Mouse (Mus musculus) liver, embryonic 14.5 days (tissue): Measurements from ENCODE around the gene Tpst2. TPM values are rescaled to one million over a fixed set of nuclear protein-coding genes. Genes with fewer than 3 reads are reported as not detected.
A peak's percentile ranks its signal among the peaks of the same experiment; 100 is the strongest.

Experiments used
- ATAC-seq: fragments of 200-750 bp; cut with Nextera tagmentation; 2 replicates; pipeline ENCODE4 v1.8.0; 2017; ENCODE audit warnings: moderate number of reproducible peaks, mild to moderate bottlenecking, moderate library complexity; ENCODE audit not compliant: insufficient read depth
- DNase-seq, 3 experiments: peaks; one replicate each; pipeline ENCODE4 v3.0.0-alpha.2; 2012 to 2013; ENCODE audit warnings: low read depth in 3 of 3, low spot score in 3 of 3
- H3K27ac ChIP-seq: fragments of 300-500 bp; sonication (generic); 2 replicates; pipeline ENCODE4 v1.5.1; 2014; ENCODE audit warnings: moderate library complexity, mild to moderate bottlenecking, control low read depth, inconsistent platforms
- H3K27me3 ChIP-seq: fragments of 300-500 bp; sonication (generic); 2 replicates; pipeline ENCODE4 v1.6.1; 2014; ENCODE audit warnings: mild to moderate bottlenecking, low read length, moderate library complexity; ENCODE audit not compliant: control insufficient read depth, insufficient read depth
- H3K36me3 ChIP-seq: fragments of 300-500 bp; sonication (generic); replicated peaks from 2 replicates; pipeline ENCODE4 v1.6.1; 2014; ENCODE audit warnings: low read depth; ENCODE audit not compliant: control insufficient read depth, insufficient read depth
- H3K4me1 ChIP-seq, 2 experiments: fragments of 200-500 bp in 1 of 2; fragments of 300-500 bp in 1 of 2; sonication (generic) in 1 of 2; replicated peaks; 2 replicates each; pipeline ENCODE4 v1.6.1; 2012 to 2014; ENCODE audit warnings: antibody characterized with exemption in 1 of 2, inconsistent platforms in 1 of 2, low read length in 1 of 2; ENCODE audit not compliant: control insufficient read depth in 2 of 2, insufficient read depth in 2 of 2
- H3K4me2 ChIP-seq: fragments of 300-500 bp; sonication (generic); 2 replicates; pipeline ENCODE4 v1.6.1; 2014; ENCODE audit warnings: low read depth, mild to moderate bottlenecking, control low read depth, moderate library complexity
- H3K4me3 ChIP-seq, 2 experiments: fragments of 200-500 bp in 1 of 2; fragments of 300-500 bp in 1 of 2; sonication (generic) in 1 of 2; 2 replicates each; pipeline ENCODE4 v1.5.1; 2012 to 2014; ENCODE audit warnings: low read depth in 2 of 2, low read length in 2 of 2, mild to moderate bottlenecking in 2 of 2, control low read depth in 1 of 2, inconsistent platforms in 1 of 2, moderate library complexity in 1 of 2; ENCODE audit not compliant: insufficient read depth in 1 of 2
- H3K9ac ChIP-seq: fragments of 300-500 bp; sonication (generic); replicated peaks from 2 replicates; pipeline ENCODE4 v1.6.1; 2014; ENCODE audit warnings: mild to moderate bottlenecking, control low read depth, moderate library complexity
- H3K9me3 ChIP-seq: fragments of 300-500 bp; sonication (generic); 2 replicates; pipeline ENCODE4 v1.6.1; 2016; ENCODE audit warnings: low read length, mixed read lengths; ENCODE audit not compliant: control insufficient read depth
- CTCF ChIP-seq: IDR thresholded peaks from 2 replicates; pipeline ENCODE4 v1.5.1; 2016; ENCODE audit warnings: antibody characterized with exemption, low read depth, control low read depth
- EP300 ChIP-seq: IDR thresholded peaks from 2 replicates; pipeline ENCODE4 v1.6.1; 2016; ENCODE audit warnings: antibody characterized with exemption, low read depth
- WGBS: fragments of 180-500 bp; shearing (Covaris S2); extraction: QIAGEN DNeasy Blood & Tissue Kit; methylation state at CpG from one replicate; pipeline ENCODE4 v1.1.7; 2014; ENCODE audit not compliant: insufficient replicate concordance; 5-methylcytosine and 5-hydroxymethylcytosine counted together
- polyA plus RNA-seq, 2 experiments: library from polyadenylated mRNA; depleted of rRNA in 1 of 2; stranded (reverse) in 1 of 2; unstranded in 1 of 2; fragments of >200 nt; fragmentation: Nextera tagmentation in 1 of 2; extraction: Ambion mirVana in 1 of 2; gene quantifications; 2 replicates each; pipeline versions ENCODE4 v1.2.1 to v1.2.3; 2012 to 2014

The Tpst2 gene
- polyA plus RNA-seq, 2 experiments = 17.2 to 30.9 TPM

- WGBS = 18% methylated on average over 2 of the region's 2 CpGs
- Histone ChIP-seq H3K36me3 (no peaks in the 10 kb centered on the region), H3K4me2 (no peak overlapping the region), H3K9ac (no peak overlapping the region), H3K9me3 (peaks cover 3% of the 10 kb centered on the region), H3K4me1 (peaks cover 10 to 34% of the 10 kb centered on the region in 2 experiments), H3K27me3 (no peaks in the 10 kb centered on the region), H3K27ac (no peak overlapping the region; the same call in 1 of the 2 replicates), H3K4me3 (no peak overlapping the region)
- no peak for TF ChIP-seq EP300
- TF ChIP-seq CTCF = no peak
- ATAC-seq (no peak), DNase-seq (no peak)
These were observed 34.6 kb upstream of the Tpst2 start for GRCm38 (mm10) chr5:112241849-112242248.

- DNase-seq (peak; percentile 44 to 57 (median 52)), ATAC-seq (peak; percentile 52; the same call in 1 of the 2 replicates)
- peak overlapping the region; percentile 25; the same call in 1 of the 2 replicates for H3K27ac ChIP-seq
- TF ChIP-seq EP300 (peak; percentile 60; the same call in 1 of the 2 replicates), CTCF (no peak)
- WGBS = 9% methylated on average over 5 of the region's 5 CpGs
- peaks cover 10 to 34% of the 10 kb centered on the region in 2 experiments for H3K4me1 ChIP-seq
- H3K4me3 ChIP-seq = no peak overlapping the region
- no peaks in the 10 kb centered on the region for H3K27me3 ChIP-seq
- no peak overlapping the region for H3K4me2 ChIP-seq
- no peaks in the 10 kb centered on the region for H3K36me3 ChIP-seq
- no peak overlapping the region for H3K9ac ChIP-seq
- H3K9me3 ChIP-seq = peaks cover 3% of the 10 kb centered on the region
These were observed 34.1 kb upstream of the Tpst2 start for GRCm38 (mm10) chr5:112242361-112242778.

GRCm38 (mm10) chr5:112243041-112243440 is 33.5 kb upstream of the Tpst2 start:
- DNase-seq (no peak), ATAC-seq (no peak)
- 51% methylated on average over 5 of the region's 5 CpGs for WGBS
- peaks cover 10 to 34% of the 10 kb centered on the region in 2 experiments for H3K4me1 ChIP-seq
- H3K27me3 ChIP-seq = no peaks in the 10 kb centered on the region
- H3K36me3 ChIP-seq = no peaks in the 10 kb centered on the region
- H3K9ac ChIP-seq = no peak overlapping the region
- H3K9me3 ChIP-seq = peaks cover 3% of the 10 kb centered on the region
- no peak for TF ChIP-seq EP300
- TF ChIP-seq CTCF = no peak
- H3K27ac ChIP-seq = peak overlapping the region; percentile 25
- no peak overlapping the region for H3K4me3 ChIP-seq
- H3K4me2 ChIP-seq = no peak overlapping the region

- ATAC-seq (peak; percentile 65; the same call in 1 of the 2 replicates), DNase-seq (peak; percentile 42 to 51 (median 45))
- Histone ChIP-seq H3K9ac (no peak overlapping the region), H3K9me3 (peaks cover 3% of the 10 kb centered on the region), H3K36me3 (no peaks in the 10 kb centered on the region), H3K4me1 (peaks cover 10 to 34% of the 10 kb centered on the region in 2 experiments), H3K4me2 (peak overlapping the region; percentile 39), H3K27ac (peak overlapping the region; percentile 22; the same call in 1 of the 2 replicates), H3K4me3 (no peak overlapping the region), H3K27me3 (no peaks in the 10 kb centered on the region)
- WGBS = 25% methylated on average over 10 of the region's 10 CpGs
- TF ChIP-seq CTCF = no peak
- TF ChIP-seq EP300 = peak; percentile 74
These were observed 32.8 kb upstream of the Tpst2 start for GRCm38 (mm10) chr5:112243539-112244274.

- Histone ChIP-seq H3K9ac (no peak overlapping the region), H3K27ac (no peak overlapping the region)
These were observed 32.3 kb upstream of the Tpst2 start for GRCm38 (mm10) chr5:112244275-112244562.

More at GRCm38 (mm10) chr5:112244275-112244562, 32.3 kb upstream of the Tpst2 start:
- Histone ChIP-seq H3K27me3 (no peaks in the 10 kb centered on the region), H3K4me1 (peaks cover 10 to 34% of the 10 kb centered on the region in 2 experiments), H3K4me2 (peak overlapping the region; percentile 39), H3K9me3 (peaks cover 3% of the 10 kb centered on the region), H3K36me3 (no peaks in the 10 kb centered on the region), H3K4me3 (no peak overlapping the region)
- 20% methylated on average over 1 of the region's 1 CpGs for WGBS
- DNase-seq (no peak), ATAC-seq (peak; percentile 56; the same call in 1 of the 2 replicates)
- TF ChIP-seq CTCF (no peak), EP300 (no peak)
